Mouse (Mus musculus) megakaryocyte, embryonic 14.5 days (primary cell): ENCODE measurements around the gene Hist1h4a.

ENCODE experiments used
- FLI1 ChIP-seq: IDR thresholded peaks from 2 replicates; pipeline ENCODE4 v1.6.1; 2012; ENCODE audit warnings: low read length, inconsistent platforms, mixed read lengths
- GATA1 ChIP-seq: IDR thresholded peaks from 3 replicates; pipeline ENCODE4 v1.6.1; 2012; ENCODE audit warnings: mixed read lengths, low read length, inconsistent platforms, borderline replicate concordance

DNA sequence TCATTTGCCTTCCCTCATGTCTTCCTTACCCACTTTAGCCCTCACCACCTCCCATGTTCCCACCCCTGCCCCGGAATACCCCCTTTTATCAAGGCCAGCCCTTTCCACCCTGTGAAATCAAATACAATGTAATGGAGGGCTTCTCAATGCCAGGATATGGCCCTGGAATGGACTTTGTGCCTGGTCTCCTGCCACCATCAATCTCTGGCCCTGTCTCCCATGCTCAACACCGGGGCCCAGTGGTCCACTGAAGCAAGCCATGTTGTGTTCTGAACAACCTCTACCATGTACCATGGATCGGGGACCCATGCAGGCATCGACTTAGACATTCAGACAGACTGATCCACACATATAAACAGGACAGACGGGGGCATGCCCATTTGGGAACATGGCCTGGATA is 31.3 kb downstream of the Hist1h4a start:
- TF ChIP-seq GATA1: no peak
- no peak for TF ChIP-seq FLI1
